Mouse (Mus musculus) lung, adult 2 months (tissue): ENCODE data around the gene Cela3a.

Experiments used
- CTCF ChIP-seq: fragments of 200-500 bp; IDR thresholded peaks from 2 replicates; pipeline ENCODE4 v1.5.1; 2011; ENCODE audit warnings: mild to moderate bottlenecking, low read length, control low read depth; ENCODE audit not compliant: insufficient read depth
- POLR2A ChIP-seq: fragments of 200-500 bp; IDR thresholded peaks from 2 replicates; pipeline ENCODE4 v1.6.1; 2011; ENCODE audit warnings: low read depth, mild to moderate bottlenecking, control low read depth, low read length, borderline replicate concordance; ENCODE audit errors: extremely low read depth

DNA sequence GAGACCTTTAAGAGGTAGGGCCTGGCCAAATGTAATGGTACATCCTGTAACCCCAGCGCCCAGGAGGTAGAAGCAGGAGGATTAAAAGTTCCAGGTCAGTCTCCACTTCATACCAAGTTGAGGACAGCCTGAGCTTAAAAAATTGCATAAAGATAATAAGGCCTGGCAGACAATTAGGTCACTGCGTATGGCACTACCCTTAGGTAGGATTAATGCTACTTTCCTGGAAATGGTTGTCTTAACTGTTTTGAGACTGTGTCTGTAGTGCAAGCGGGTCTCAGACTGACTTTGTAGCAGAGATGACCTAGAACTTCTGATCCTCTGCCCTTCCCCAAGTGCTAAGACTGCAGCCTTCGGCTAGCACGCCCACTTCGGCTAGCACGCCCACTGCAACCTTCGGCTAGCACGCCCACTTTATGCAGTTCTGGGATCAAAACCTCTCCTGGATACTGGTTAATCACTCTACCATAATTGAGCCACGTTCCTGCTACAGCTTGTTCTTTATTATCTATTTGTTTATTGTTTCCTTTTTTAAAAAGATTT lies 29.8 kb downstream of the Cela3a start:
- TF ChIP-seq POLR2A (no peak), CTCF (no peak)
